Mouse (Mus musculus) intestine, embryonic 16.5 days (tissue): ENCODE data around the gene Avpr2. TPM values are rescaled to one million over a fixed set of nuclear protein-coding genes. Genes with fewer than 3 reads are reported as not detected.

Experiments
- ATAC-seq: fragments of 200-750 bp; cut with Nextera tagmentation; 2 replicates; pipeline ENCODE4 v1.8.0; 2017; ENCODE audit warnings: moderate TSS enrichment, moderate library complexity
- H3K27ac ChIP-seq: fragments of 300-500 bp; sonication (generic); 2 replicates; pipeline ENCODE4 v1.5.1; 2014; ENCODE audit warnings: mild to moderate bottlenecking, low read length
- H3K27me3 ChIP-seq: fragments of 300-500 bp; sonication (generic); replicated peaks from 2 replicates; pipeline ENCODE4 v1.6.1; 2014; ENCODE audit warnings: low read length, control low read depth, mixed read lengths; ENCODE audit not compliant: control insufficient read depth, insufficient read depth
- H3K36me3 ChIP-seq: fragments of 300-500 bp; sonication (generic); 2 replicates; pipeline ENCODE4 v1.6.1; 2014; ENCODE audit warnings: low read length, control low read depth; ENCODE audit not compliant: control insufficient read depth, insufficient read depth
- H3K4me1 ChIP-seq: fragments of 300-500 bp; sonication (generic); 2 replicates; pipeline ENCODE4 v1.6.1; 2014; ENCODE audit warnings: low read length, control low read depth, mixed read lengths; ENCODE audit not compliant: control insufficient read depth, insufficient read depth
- H3K4me2 ChIP-seq: fragments of 300-500 bp; sonication (generic); 2 replicates; pipeline ENCODE4 v1.6.1; 2014; ENCODE audit warnings: low read depth, low read length, control low read depth
- H3K4me3 ChIP-seq: fragments of 300-500 bp; sonication (generic); 2 replicates; pipeline ENCODE4 v1.5.1; 2014; ENCODE audit warnings: mild to moderate bottlenecking, low read length
- H3K9ac ChIP-seq: fragments of 300-500 bp; sonication (generic); 2 replicates; pipeline ENCODE4 v1.6.1; 2014; ENCODE audit warnings: low read depth, low read length
- H3K9me3 ChIP-seq: fragments of 300-500 bp; sonication (generic); 2 replicates; pipeline ENCODE4 v1.6.1; 2016; ENCODE audit warnings: low read length, control low read depth; ENCODE audit not compliant: control insufficient read depth
- WGBS: fragments of 180-500 bp; shearing (Covaris S2); extraction: QIAGEN DNeasy Blood & Tissue Kit; methylation state at CpG from one replicate; pipeline ENCODE4 v1.1.7; 2014; 5-methylcytosine and 5-hydroxymethylcytosine counted together
- polyA plus RNA-seq: library from polyadenylated mRNA; unstranded; fragments of >200 nt; fragmentation: Nextera tagmentation; extraction: Ambion mirVana; gene quantifications from 2 replicates; pipeline ENCODE4 v1.2.1, GENCODE M21; 2015

The Avpr2 gene
- polyA plus RNA-seq, 1 experiment from 2014 or later: 0.06 TPM

GRCm38 (mm10) chrX:73910451-73910850 is 18.5 kb downstream of the Avpr2 start:
- peak overlapping the region; percentile 23; the same call in 1 of the 2 replicates for H3K4me3 ChIP-seq
- H3K27ac ChIP-seq: no peak overlapping the region
- no peak overlapping the region for H3K4me2 ChIP-seq
- no peaks in the 10 kb centered on the region for H3K4me1 ChIP-seq
- no peaks in the 10 kb centered on the region for H3K36me3 ChIP-seq
- no peaks in the 10 kb centered on the region for H3K9me3 ChIP-seq
- 0 out of 2 replicates have a peak overlapping the region, but pooled peaks have one; percentile 37 for H3K9ac ChIP-seq
- no peaks in the 10 kb centered on the region for H3K27me3 ChIP-seq
- ATAC-seq: no peak

- Histone ChIP-seq H3K36me3 (no peaks in the 10 kb centered on the region), H3K9ac (peak overlapping the region; percentile 37), H3K4me3 (peak overlapping the region; percentile 23), H3K27me3 (no peaks in the 10 kb centered on the region), H3K4me2 (peak overlapping the region; percentile 43), H3K27ac (no peak overlapping the region), H3K4me1 (no peaks in the 10 kb centered on the region), H3K9me3 (no peaks in the 10 kb centered on the region)
- no peak for ATAC-seq
- 10% methylated on average over 17 of the region's 26 CpGs for WGBS
These were observed 19.3 kb downstream of the Avpr2 start for GRCm38 (mm10) chrX:73911156-73911555.

GRCm38 (mm10) chrX:73911588-73911987 is 19.7 kb downstream of the Avpr2 start:
- H3K9ac ChIP-seq: no peak overlapping the region
- H3K4me3 ChIP-seq: no peak overlapping the region
- H3K27ac ChIP-seq: no peak overlapping the region
- ATAC-seq: no peak
- no peaks in the 10 kb centered on the region for H3K4me1 ChIP-seq
- 86% methylated on average over 2 of the region's 2 CpGs for whole genome bisulfite sequencing
- H3K36me3 ChIP-seq: no peaks in the 10 kb centered on the region
- H3K9me3 ChIP-seq: no peaks in the 10 kb centered on the region
- no peak overlapping the region for H3K4me2 ChIP-seq
- no peaks in the 10 kb centered on the region for H3K27me3 ChIP-seq

- Histone ChIP-seq H3K9ac (0 out of 2 replicates have a peak overlapping the region, but pooled peaks have one; percentile 29), H3K4me3 (peak overlapping the region; percentile 18; the same call in 1 of the 2 replicates)
- ATAC-seq: peak; percentile 98
These were observed 23.2 kb downstream of the Avpr2 start for GRCm38 (mm10) chrX:73914827-73915703.

GRCm38 (mm10) chrX:73916945-73917344 is 25.0 kb downstream of the Avpr2 start:
- WGBS: 82% methylated on average over 8 of the region's 8 CpGs

More at GRCm38 (mm10) chrX:73914827-73915703, 23.2 kb downstream of the Avpr2 start:
- Histone ChIP-seq H3K4me2 (peak overlapping the region; percentile 37), H3K27me3 (no peaks in the 10 kb centered on the region), H3K9me3 (no peaks in the 10 kb centered on the region), H3K4me1 (no peaks in the 10 kb centered on the region), H3K27ac (peak overlapping the region; percentile 80), H3K36me3 (no peaks in the 10 kb centered on the region)
- 25% methylated on average over 31 of the region's 31 CpGs for WGBS

GRCm38 (mm10) chrX:73918631-73919030 is 26.7 kb downstream of the Avpr2 start:
- WGBS: 82% methylated on average over 5 of the region's 5 CpGs
- no peak for ATAC-seq
- Histone ChIP-seq H3K4me1 (no peaks in the 10 kb centered on the region), H3K4me2 (no peak overlapping the region), H3K27ac (no peak overlapping the region), H3K9me3 (no peaks in the 10 kb centered on the region), H3K4me3 (no peak overlapping the region), H3K9ac (no peak overlapping the region), H3K36me3 (no peaks in the 10 kb centered on the region), H3K27me3 (no peaks in the 10 kb centered on the region)

More at GRCm38 (mm10) chrX:73916945-73917344, 25.0 kb downstream of the Avpr2 start:
- Histone ChIP-seq H3K9me3 (no peaks in the 10 kb centered on the region), H3K4me2 (no peak overlapping the region), H3K9ac (no peak overlapping the region), H3K36me3 (no peaks in the 10 kb centered on the region), H3K27me3 (no peaks in the 10 kb centered on the region), H3K4me3 (no peak overlapping the region), H3K4me1 (no peaks in the 10 kb centered on the region), H3K27ac (peak overlapping the region; percentile 19; the same call in 1 of the 2 replicates)
- no peak for ATAC-seq

GRCm38 (mm10) chrX:73921285-73921822 is 29.5 kb downstream of the Avpr2 start:
- peak; percentile 45; the same call in 1 of the 2 replicates for ATAC-seq
- 13% methylated on average over 34 of the region's 34 CpGs for WGBS

GRCm38 (mm10) chrX:73921823-73922549 is 30.1 kb downstream of the Avpr2 start, which contains the start of the genes Arhgap4 and Naa10:
Arhgap4 (minus strand) TSS chrX:73921870.
Naa10 (minus strand) TSS chrX:73921944.
- peak within 1 kb of the TSS; percentile 75 for H3K9ac ChIP-seq
- no peaks in the 10 kb centered on the region for H3K4me1 ChIP-seq
- peak within 1 kb of the TSS; percentile 78 for H3K27ac ChIP-seq
- no peaks in the 10 kb centered on the region for H3K36me3 ChIP-seq
- H3K4me3 ChIP-seq: peak within 1 kb of the TSS; percentile 59
- H3K4me2 ChIP-seq: peak within 1 kb of the TSS; percentile 66
- no peaks in the 10 kb centered on the region for H3K9me3 ChIP-seq
- no peaks in the 10 kb centered on the region for H3K27me3 ChIP-seq
- ATAC-seq: peak; percentile 98
- 16% methylated on average over 41 of the region's 43 CpGs for WGBS

More at GRCm38 (mm10) chrX:73921285-73921822, 29.5 kb downstream of the Avpr2 start:
- Histone ChIP-seq H3K27ac (peak overlapping the region; percentile 76), H3K36me3 (no peaks in the 10 kb centered on the region), H3K9ac (peak overlapping the region; percentile 75), H3K9me3 (no peaks in the 10 kb centered on the region), H3K27me3 (no peaks in the 10 kb centered on the region), H3K4me1 (no peaks in the 10 kb centered on the region), H3K4me3 (peak overlapping the region; percentile 59), H3K4me2 (peak overlapping the region; percentile 66)

GRCm38 (mm10) chrX:73922550-73922882 is 30.6 kb downstream of the Avpr2 start:
- no peaks in the 10 kb centered on the region for H3K27me3 ChIP-seq
- no peaks in the 10 kb centered on the region for H3K4me1 ChIP-seq
- 73% methylated on average over 8 of the region's 8 CpGs for WGBS
- no peaks in the 10 kb centered on the region for H3K9me3 ChIP-seq
- H3K9ac ChIP-seq: peak overlapping the region; percentile 71
- no peaks in the 10 kb centered on the region for H3K36me3 ChIP-seq
- ATAC-seq: 0 out of 2 replicates have a peak, but pooled peaks have one; percentile 1
- H3K4me3 ChIP-seq: peak overlapping the region; percentile 59
- peak overlapping the region; percentile 61 for H3K4me2 ChIP-seq
- peak overlapping the region; percentile 78 for H3K27ac ChIP-seq
